Mouse (Mus musculus) E14TG2a.4 (cell line): ENCODE measurements at regions not wholly inside any gene's neighbourhood (a gene's known extent, or its start where the extent isn't known, plus 50 kb on each side); places are given as distances from the start of the nearest gene placed in this dataset.

Experiments
- H3K27me3 ChIP-seq: 2 replicates; pipeline ENCODE4 v1.6.1; 2014; ENCODE audit warnings: low read length, control low read depth; ENCODE audit not compliant: insufficient read depth
- H3K36me3 ChIP-seq: 2 replicates; pipeline ENCODE4 v1.6.1; 2014; ENCODE audit warnings: low read length, control low read depth; ENCODE audit not compliant: insufficient read depth
- H3K4me1 ChIP-seq: replicated peaks from 2 replicates; pipeline ENCODE4 v1.6.1; 2014; ENCODE audit warnings: low read depth, low read length, control low read depth
- H3K4me3 ChIP-seq: replicated peaks from 2 replicates; pipeline ENCODE4 v1.5.1; 2014; ENCODE audit warnings: mild to moderate bottlenecking, low read length
- H3K9me3 ChIP-seq: 2 replicates; pipeline ENCODE4 v1.6.1; 2014; ENCODE audit warnings: low read length, control low read depth
- CTCF ChIP-seq: conservative IDR thresholded peaks from 2 replicates; pipeline ENCODE4 v1.5.1; 2014; ENCODE audit warnings: low read length
- NANOG ChIP-seq: IDR thresholded peaks from 2 replicates; pipeline ENCODE4 v1.6.1; 2014; ENCODE audit warnings: borderline replicate concordance, low read length, mixed read lengths
- POU5F1 ChIP-seq: IDR thresholded peaks from 2 replicates; pipeline ENCODE4 v1.6.1; 2014; ENCODE audit warnings: low read length, borderline replicate concordance

- no peaks in the 10 kb centered on the region for H3K27me3 ChIP-seq
- H3K36me3 ChIP-seq, result no peaks in the 10 kb centered on the region
- TF ChIP-seq POU5F1 (no peak), NANOG (no peak), CTCF (no peak)
- no peaks in the 10 kb centered on the region for H3K4me1 ChIP-seq
- no peak overlapping the region for H3K4me3 ChIP-seq
- H3K9me3 ChIP-seq, result no peaks in the 10 kb centered on the region
These were observed 213.3 kb upstream of the Gm5148 start for GRCm38 (mm10) chr3:37937381-37938283.

- Histone ChIP-seq H3K36me3 (no peaks in the 10 kb centered on the region), H3K4me1 (no peaks in the 10 kb centered on the region)
- TF ChIP-seq POU5F1, result no peak
- no peak for TF ChIP-seq NANOG
- no peak for TF ChIP-seq CTCF
These were observed 212.1 kb upstream of the Gm5148 start for GRCm38 (mm10) chr3:37936251-37936931.

GRCm38 (mm10) chr3:37934905-37935708 lies 210.8 kb upstream of the Gm5148 start:
- Histone ChIP-seq H3K4me3 (no peak overlapping the region), H3K27me3 (no peaks in the 10 kb centered on the region), H3K4me1 (no peaks in the 10 kb centered on the region), H3K9me3 (no peaks in the 10 kb centered on the region), H3K36me3 (no peaks in the 10 kb centered on the region)
- TF ChIP-seq CTCF (no peak), POU5F1 (no peak), NANOG (no peak)

More at GRCm38 (mm10) chr3:37936251-37936931, 212.1 kb upstream of the Gm5148 start:
- Histone ChIP-seq H3K27me3 (no peaks in the 10 kb centered on the region), H3K4me3 (no peak overlapping the region), H3K9me3 (no peaks in the 10 kb centered on the region)

GRCm38 (mm10) chr3:37934236-37934635 lies 209.9 kb upstream of the Gm5148 start:
- no peaks in the 10 kb centered on the region for H3K36me3 ChIP-seq
- TF ChIP-seq CTCF (no peak), POU5F1 (no peak), NANOG (no peak)
- no peak overlapping the region for H3K4me3 ChIP-seq
- H3K9me3 ChIP-seq, result no peaks in the 10 kb centered on the region
- H3K27me3 ChIP-seq, result no peaks in the 10 kb centered on the region
- H3K4me1 ChIP-seq, result no peaks in the 10 kb centered on the region

GRCm38 (mm10) chr3:37928731-37929130 lies 204.4 kb upstream of the Gm5148 start:
- Histone ChIP-seq H3K27me3 (no peaks in the 10 kb centered on the region), H3K36me3 (no peaks in the 10 kb centered on the region), H3K9me3 (peaks cover 4% of the 10 kb centered on the region; the same call in 1 of the 2 replicates), H3K4me3 (no peak overlapping the region), H3K4me1 (no peaks in the 10 kb centered on the region)
- TF ChIP-seq POU5F1, result no peak
- no peak for TF ChIP-seq NANOG
- no peak for TF ChIP-seq CTCF

GRCm38 (mm10) chr3:37919450-37920156 lies 195.3 kb upstream of the Gm5148 start:
- Histone ChIP-seq H3K27me3 (peaks cover 5% of the 10 kb centered on the region; the same call in 1 of the 2 replicates), H3K9me3 (no peaks in the 10 kb centered on the region)

GRCm38 (mm10) chr3:37916786-37917479 lies 192.6 kb upstream of the Gm5148 start:
- no peaks in the 10 kb centered on the region for H3K36me3 ChIP-seq
- H3K4me3 ChIP-seq, result no peak overlapping the region
- no peak for TF ChIP-seq CTCF
- H3K27me3 ChIP-seq, result peaks cover 5% of the 10 kb centered on the region; the same call in 1 of the 2 replicates
- no peaks in the 10 kb centered on the region for H3K4me1 ChIP-seq
- H3K9me3 ChIP-seq, result no peaks in the 10 kb centered on the region

More at GRCm38 (mm10) chr3:37919450-37920156, 195.3 kb upstream of the Gm5148 start:
- peak; percentile 33; the same call in 1 of the 2 replicates for TF ChIP-seq CTCF
- no peak for TF ChIP-seq NANOG
- no peak for TF ChIP-seq POU5F1
- no peak overlapping the region for H3K4me3 ChIP-seq
- H3K4me1 ChIP-seq, result no peaks in the 10 kb centered on the region
- H3K36me3 ChIP-seq, result no peaks in the 10 kb centered on the region
